Mouse (Mus musculus) 416B (cell line): Measurements from ENCODE around the gene Wiz.
A peak's percentile ranks its signal among the peaks of the same experiment; 100 is the strongest.

Source experiments
- DNase-seq: peaks from one replicate; pipeline ENCODE4 v3.0.0; 2011; ENCODE audit warnings: low read depth

Gene Wiz

DNA sequence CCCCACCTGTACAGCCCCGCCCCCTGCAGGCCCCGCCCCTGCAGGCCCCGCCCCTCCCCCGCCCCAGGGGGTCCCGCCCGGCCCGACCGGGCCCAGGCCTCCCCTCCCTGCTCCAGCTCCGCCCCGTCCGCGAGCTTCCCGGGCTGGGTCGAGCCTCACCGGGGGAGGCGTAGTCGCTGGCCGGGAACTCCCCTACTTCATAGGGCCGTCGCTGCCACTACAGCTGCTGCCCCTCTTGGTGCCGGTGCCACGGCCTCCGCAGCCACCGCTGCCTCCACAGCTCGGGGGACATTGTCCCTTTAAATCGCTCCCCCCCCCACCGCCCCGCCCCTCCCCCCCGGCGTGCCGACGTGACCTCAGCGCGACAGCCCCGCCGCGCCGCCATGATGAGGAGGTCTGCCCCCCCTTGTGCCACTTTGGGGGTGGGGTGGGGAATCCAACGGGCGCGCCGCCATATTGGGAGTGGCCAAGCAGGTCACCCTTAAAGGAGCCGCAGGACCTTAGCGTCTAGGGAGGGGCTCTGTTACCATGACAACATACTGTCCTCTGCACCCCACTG, at the start of gene Wiz:
Gene Wiz (minus strand): TSS at position 339 of the 559 bp plus-strand sequence.
- peak; percentile 90 for DNase-seq

DNA sequence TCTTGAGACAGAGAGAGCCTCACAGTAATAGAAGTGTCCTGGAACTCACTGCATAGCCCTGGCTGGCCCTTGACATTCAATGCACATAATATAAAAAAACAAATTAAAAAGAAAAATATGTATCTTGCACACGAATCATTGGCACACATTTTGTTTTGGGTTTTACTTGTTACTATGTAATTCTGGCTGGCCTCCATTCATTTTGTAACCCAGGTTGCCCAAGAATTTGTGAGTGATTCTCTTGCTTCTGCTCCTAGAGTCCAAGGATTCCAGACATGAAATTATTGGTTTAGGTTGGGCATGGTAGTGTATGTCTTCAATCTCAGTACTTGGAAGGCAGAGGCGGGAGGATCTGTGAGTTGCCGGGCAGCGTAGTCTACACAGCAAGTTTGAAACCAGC, 47.9 kb upstream of the Wiz start:
- no peak for DNase-seq

DNA sequence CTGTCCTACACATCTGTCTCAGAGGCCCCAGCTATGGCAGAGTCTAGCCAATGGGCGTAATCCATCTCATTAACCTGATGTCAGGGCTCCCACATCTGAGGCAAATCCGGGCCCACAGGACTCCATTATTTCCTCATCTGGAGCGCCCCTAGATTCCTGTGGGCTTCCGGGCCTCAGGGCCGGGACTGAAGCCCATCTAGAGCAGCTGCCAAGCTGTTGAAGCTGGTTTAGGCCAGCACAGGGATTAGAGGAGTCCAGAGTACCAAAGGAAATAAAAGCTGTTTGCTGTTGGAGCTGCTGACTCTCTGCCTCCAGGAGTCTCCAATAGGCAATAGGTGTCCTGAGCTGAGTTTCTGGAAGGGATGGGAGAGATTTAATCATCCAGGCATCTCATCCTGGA, 45.9 kb upstream of the Wiz start:
- DNase-seq, result no peak

- peak; percentile 65 for DNase-seq
Measured at GRCm38 (mm10) chr17:32434324-32434723, 45.1 kb upstream of the Wiz start.

- peak; percentile 87 for DNase-seq
Measured at GRCm38 (mm10) chr17:32431972-32432371, 42.7 kb upstream of the Wiz start.

DNA sequence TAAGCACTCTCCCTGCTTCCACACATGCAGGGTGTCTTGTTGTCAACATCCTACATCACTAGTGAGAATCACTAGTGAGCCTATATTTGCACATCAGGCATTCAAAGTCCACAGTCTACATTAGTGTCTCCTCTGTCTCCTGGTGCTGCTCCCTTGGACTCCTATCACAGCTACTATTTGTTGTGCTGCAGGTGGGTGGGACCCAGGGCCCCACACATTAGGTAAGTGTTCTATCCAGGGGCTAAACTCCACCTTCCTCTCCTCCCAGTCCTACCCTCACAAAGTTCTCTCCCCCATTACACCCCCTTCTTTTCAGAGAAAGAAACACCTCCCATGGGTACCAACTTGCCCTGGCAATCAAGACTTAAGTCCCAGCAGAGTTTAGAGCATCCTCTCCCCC, 37.4 kb upstream of the Wiz start:
- DNase-seq, result no peak

DNA sequence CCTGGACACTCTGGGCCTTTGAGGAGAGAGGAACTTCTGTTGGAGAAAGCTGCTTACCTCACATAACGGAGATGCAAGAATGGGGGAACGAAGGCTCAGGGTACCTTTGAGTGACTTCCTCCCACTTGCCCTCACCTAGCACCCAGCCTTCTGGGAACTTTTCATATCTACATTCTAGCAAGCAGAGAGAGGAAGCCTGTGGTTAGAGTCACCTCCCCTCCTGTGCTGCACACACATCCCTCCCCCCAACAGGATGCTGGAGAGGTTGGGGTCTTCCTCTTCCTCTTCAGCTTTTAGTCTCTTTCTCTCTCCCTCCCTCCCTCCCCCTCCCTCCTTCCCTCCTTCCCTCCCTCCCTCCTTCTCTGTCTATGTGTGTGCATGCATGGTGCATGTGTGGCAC, 34.8 kb upstream of the Wiz start, which contains the start of gene Pglyrp2:
Gene Pglyrp2 (minus strand): TSS at position 134 of the 400 bp plus-strand sequence.
- peak; percentile 86 for DNase-seq

GRCm38 (mm10) chr17:32420781-32421180, 31.5 kb upstream of the Wiz start:
- DNase-seq, result no peak

DNA sequence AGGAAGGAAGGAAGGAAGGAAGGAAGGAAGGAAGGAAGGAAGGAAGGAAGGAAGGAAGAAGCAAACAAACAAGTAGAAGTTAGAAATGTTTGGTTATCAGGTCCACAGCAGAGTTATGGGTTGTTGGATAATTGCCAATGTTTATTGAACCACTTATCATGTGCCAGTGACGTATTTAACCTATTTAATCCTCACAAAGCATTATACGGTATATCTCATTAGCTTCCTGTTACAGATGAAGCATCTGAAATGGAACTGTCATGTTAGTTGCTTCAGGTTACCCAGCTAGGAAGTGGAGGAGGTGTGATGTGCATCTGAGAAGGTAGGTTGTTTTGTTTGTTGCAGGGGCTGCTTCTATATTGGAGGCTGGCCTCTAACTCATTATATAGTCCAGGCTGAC, 30.8 kb upstream of the Wiz start:
- DNase-seq, result no peak

- DNase-seq, result no peak
Measured at GRCm38 (mm10) chr17:32416771-32417170, 27.5 kb upstream of the Wiz start.

GRCm38 (mm10) chr17:32415417-32416020, 26.3 kb upstream of the Wiz start:
- DNase-seq, result no peak

- DNase-seq, result peak; percentile 23
Measured at GRCm38 (mm10) chr17:32411898-32412297, 22.7 kb upstream of the Wiz start.

- DNase-seq, result peak; percentile 85
Measured at GRCm38 (mm10) chr17:32403417-32403816, 14.2 kb upstream of the Wiz start, which contains the start of gene Rasal3. TSS of gene Rasal3 (minus strand) at chr17:32403583.

DNA sequence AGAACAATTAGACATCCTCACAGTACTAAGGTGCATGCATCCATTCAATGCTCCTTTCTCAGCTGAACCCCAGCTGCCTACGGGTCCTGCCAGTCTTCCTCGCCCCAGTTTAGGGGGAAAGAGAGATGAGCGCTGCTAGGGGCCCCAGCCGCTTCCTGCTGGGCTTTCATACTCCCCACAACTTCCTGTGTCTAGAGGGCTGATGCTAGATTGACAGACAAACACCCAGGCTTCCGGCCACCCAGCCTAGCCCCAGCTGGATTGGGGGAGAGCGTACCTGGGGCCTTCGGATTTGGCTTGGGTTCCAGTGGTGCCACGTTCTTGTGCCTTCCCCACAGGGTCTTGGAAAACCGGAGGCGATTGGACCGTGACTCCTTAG, 13.5 kb upstream of the Wiz start:
- DNase-seq, result peak; percentile 85

DNA sequence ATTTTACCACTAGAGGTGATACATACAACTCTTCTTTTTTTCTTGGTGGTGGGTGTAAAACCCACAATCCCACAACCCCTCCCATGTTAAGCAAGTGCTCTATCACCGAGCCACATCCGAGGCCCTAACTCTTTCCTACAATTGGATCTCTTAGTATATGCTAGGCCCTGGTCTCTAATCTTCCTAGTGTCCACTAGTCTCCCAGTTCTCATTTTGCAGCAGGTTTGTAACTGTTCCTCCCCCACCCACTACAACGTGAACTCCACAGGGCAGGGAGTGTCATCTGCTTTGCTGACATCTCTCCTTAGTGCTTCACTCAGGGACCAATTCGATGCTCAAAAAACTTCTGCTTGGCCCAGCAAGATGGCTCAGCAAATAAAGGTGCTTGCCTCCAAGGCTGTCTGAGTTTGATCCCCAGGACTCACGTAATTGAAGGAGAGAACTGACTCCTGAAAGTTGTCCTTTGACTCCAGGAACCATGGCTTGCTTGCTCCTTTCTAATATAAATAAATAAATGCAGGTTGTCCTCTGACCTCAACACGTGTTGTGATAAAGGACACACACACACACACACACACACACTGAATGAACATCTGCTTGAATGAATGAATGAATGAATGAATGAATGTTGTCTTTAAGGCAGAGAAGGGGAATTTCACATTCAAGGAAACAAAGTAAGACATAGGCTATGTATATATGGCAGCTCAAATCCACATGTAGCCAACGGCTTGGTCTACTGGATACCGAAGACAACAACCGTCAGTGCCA, 13.0 kb upstream of the Wiz start:
- peak; percentile 26 for DNase-seq

- DNase-seq, result no peak
Measured at GRCm38 (mm10) chr17:32396266-32396665, 7.0 kb upstream of the Wiz start.

DNA sequence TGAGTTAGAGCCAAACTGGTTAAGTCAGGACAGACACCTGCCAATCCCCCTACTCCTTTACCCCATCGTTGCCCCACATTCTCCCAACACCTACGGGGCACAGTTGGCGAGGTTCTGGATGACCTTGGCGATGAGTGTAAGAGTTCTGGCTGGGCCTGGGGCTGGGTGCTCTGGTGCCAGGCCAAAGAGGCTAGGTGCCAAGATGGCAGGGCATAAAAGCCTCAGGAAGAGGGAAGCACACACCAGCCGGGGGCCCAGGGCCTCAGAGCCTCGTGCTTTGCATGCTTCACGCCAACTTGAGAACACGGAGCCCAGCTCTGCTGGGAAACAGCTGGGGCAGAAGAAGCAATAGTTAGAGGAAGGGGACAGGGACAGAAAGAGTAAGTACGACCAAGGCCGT, 4.7 kb upstream of the Wiz start:
- DNase-seq, result no peak

GRCm38 (mm10) chr17:32388370-32389100, 704 bp downstream of the Wiz start:
- DNase-seq, result no peak

DNA sequence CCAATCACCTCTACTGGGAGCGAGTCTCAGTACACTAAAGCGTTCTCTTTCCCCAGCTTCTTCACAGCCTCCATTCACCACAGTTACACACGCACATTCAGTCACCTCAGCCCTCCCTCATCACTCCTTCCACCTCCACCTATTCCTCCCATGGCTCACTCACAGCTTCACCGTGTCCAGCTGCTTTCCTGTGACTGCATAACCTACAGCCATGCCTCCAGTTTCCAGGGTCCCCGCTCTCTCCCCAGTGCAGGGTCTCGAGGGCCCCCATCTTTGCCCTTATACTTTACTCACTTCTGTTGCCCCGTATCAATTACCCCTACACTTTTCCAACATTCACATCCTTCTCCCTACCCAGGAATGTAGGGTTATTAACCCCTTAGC, 1.3 kb downstream of the Wiz start:
- DNase-seq, result no peak

GRCm38 (mm10) chr17:32386659-32387432, 2.4 kb downstream of the Wiz start:
- DNase-seq, result peak; percentile 73

DNA sequence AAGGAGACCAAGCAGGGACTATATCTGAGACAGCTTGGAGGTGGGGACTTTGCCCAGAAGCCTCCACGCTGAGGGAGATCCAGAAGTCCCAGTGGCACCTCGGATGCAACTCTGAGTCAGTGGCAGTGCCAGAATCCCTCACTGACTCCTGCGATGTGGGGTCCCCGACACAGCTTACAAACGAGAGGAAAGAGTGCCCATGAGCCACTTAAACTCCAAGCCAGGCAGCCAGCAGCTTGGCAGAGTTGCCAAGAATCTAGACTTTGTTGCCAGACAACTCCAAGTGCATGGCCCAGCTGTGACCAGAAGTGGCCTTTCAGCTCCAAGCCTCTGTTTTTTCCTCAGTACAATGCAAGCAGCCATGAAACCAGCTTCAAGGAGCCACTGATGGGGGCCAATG, 5.6 kb downstream of the Wiz start:
- DNase-seq, result no peak

DNA sequence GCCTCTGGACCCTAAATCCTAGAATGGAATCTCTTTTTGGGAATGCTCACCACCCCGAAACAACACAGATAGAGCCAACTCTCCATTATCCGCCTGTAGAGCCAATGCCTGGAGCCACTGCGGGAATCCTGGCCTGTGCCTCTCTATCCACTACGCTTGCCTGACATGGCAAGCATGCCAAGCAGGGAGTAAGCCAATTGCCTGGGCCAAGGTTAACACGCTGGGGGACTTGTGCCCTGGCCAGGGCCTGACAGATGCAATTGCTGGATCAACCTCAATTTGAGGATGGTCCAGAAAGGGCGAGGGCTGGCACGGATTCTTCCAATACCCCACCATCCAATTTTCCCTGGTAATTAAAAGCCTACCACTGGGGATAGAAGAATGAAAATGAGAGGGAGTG, 6.7 kb downstream of the Wiz start:
- DNase-seq, result no peak
